Mouse (Mus musculus): ENCODE results near the gene Efcab6.

DNA sequence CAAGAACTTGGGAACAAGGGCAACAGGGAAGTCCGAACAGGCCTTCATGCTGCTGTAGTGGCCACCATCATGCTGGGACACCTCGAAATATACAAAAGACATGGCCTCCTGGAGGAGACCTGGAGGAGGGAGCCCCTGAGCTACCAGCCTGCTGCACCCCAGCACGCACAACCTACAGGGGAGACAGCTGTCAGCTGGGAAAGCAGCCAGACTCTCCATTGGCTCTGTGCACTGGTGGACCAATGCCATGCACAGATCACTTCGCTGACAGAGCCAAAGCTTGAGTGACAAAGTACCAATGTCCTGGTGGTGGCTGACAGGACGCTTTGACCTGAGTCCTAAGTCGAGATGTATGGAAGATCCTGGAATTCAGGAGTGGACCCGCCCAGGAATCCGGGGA lies 30.9 kb upstream of the Efcab6 start:
- TF ChIP-seq CTCF (conservative IDR thresholded peaks at IDR 0.05 in 1 of 2, IDR thresholded peaks at IDR 0.05 in 1 of 2; ENCODE audit: low read depth in 2 of 2, low read length in 2 of 2), result no peak
- no peak for TF ChIP-seq POLR2AphosphoS2 (IDR thresholded peaks at IDR 0.05; ENCODE audit: low read depth, low read length)
- TF ChIP-seq BHLHE40 (IDR thresholded peaks at IDR 0.05; ENCODE audit: low read depth, low read length), result no peak
- TF ChIP-seq SIN3A (IDR thresholded peaks at IDR 0.05; ENCODE audit: low read length), result no peak
- no peak for TF ChIP-seq E2F4 (IDR thresholded peaks at IDR 0.05; ENCODE audit: insufficient replicate concordance, low read depth, low read length)
- no peak for TF ChIP-seq POLR2A (IDR thresholded peaks at IDR 0.05; ENCODE audit: low read depth, low read length)
- TF ChIP-seq MXI1 (IDR thresholded peaks at IDR 0.05; ENCODE audit: low read depth, low read length), result no peak
- no peak for TF ChIP-seq ELF1 (IDR thresholded peaks at IDR 0.05; ENCODE audit: low read depth, low read length)
- TF ChIP-seq ZKSCAN1 (IDR thresholded peaks at IDR 0.05; ENCODE audit: borderline replicate concordance, low read depth, low read length), result no peak
- TF ChIP-seq TCF12 (IDR thresholded peaks at IDR 0.05; ENCODE audit: low read depth, low read length), result no peak
- TF ChIP-seq JUND (conservative IDR thresholded peaks at IDR 0.05; ENCODE audit: low read depth, low read length), result no peak
- no peak for TF ChIP-seq CHD2 (IDR thresholded peaks at IDR 0.05; ENCODE audit: low read length)
- no peak for TF ChIP-seq MAX (IDR thresholded peaks at IDR 0.05; ENCODE audit: low read length)
- TF ChIP-seq ZC3H11A (IDR thresholded peaks at IDR 0.05; ENCODE audit: low read depth, low read length), result no peak
